Mouse (Mus musculus) bone marrow macrophage, adult 2 months (primary cell): ENCODE data around the gene Optc.

Experiments
- CTCF ChIP-seq: IDR thresholded peaks from 2 replicates; pipeline ENCODE4 v1.5.1; 2012; ENCODE audit warnings: low read depth, mild to moderate bottlenecking, low read length, moderate library complexity
- POLR2A ChIP-seq: IDR thresholded peaks from 2 replicates; pipeline ENCODE4 v1.6.1; 2012; ENCODE audit warnings: mild to moderate bottlenecking, low read depth, low read length, borderline replicate concordance

DNA sequence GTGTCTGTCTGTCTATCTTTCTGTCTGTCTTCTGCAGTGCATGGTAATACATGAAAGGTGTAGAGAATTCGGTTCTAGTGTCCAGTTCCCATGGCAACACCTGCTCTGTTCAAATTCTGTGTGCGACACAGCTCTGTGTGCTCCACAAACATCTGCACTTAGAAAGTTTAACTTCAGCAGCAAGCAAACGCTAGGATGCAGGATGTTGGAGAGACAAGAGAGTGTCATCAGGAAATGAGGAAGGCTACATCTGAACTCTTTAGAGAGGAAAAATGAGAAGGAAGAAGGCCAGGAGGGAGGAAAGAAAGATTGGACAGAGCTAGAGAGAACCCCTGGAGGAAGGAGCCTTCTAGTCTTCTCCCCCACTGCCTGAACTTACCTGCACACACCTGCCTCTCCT is 13.1 kb upstream of the Optc start:
- no peak for TF ChIP-seq CTCF
- no peak for TF ChIP-seq POLR2A
